Mouse (Mus musculus) embryonic fibroblast, embryonic 13.5 days (primary cell): ENCODE measurements around the gene Zfp300.

ENCODE experiments used
- CTCF ChIP-seq: IDR thresholded peaks from 2 replicates; pipeline ENCODE4 v1.5.1; 2011; ENCODE audit warnings: mild to moderate bottlenecking, control low read depth, low read length, moderate library complexity, borderline replicate concordance; ENCODE audit not compliant: insufficient read depth
- POLR2A ChIP-seq: IDR thresholded peaks from 2 replicates; pipeline ENCODE4 v1.6.1; 2011; ENCODE audit warnings: low read depth, mild to moderate bottlenecking, control low read depth, low read length, moderate library complexity

GRCm38 (mm10) chrX:21061866-21062543 is 27.3 kb downstream of the Zfp300 start, which contains the start of gene Zfp182:
- TF ChIP-seq CTCF (no peak), POLR2A (peak; percentile 65)
